Mouse (Mus musculus): Measurements from ENCODE around the gene Gm38394. TPM values are rescaled to one million over a fixed set of nuclear protein-coding genes. Genes with fewer than 3 reads are reported as not detected.
A peak's percentile ranks its signal among the peaks of the same experiment; 100 is the strongest.
"Not testable (repeated sequence)": the region's sequence is repeated elsewhere in the genome, so short reads cannot be mapped to it uniquely, and the experiment has no call there.

Gm38394 gene
- 9.1 and 16.9 TPM in 2 replicates for total RNA-seq (2017)

GRCm38 (mm10) chr1:133661203-133661933 is at the start of gene Gm38394:
Gene Gm38394, minus strand, starts transcription at chr1:133661318.
- peak; percentile 100 for ATAC-seq (ENCODE audit: extremely low read depth, insufficient number of reproducible peaks, low FRiP score, poor library complexity, severe bottlenecking)

GRCm38 (mm10) chr1:133710895-133711294 is 49.8 kb upstream of the Gm38394 start:
- ATAC-seq (ENCODE audit: extremely low read depth, insufficient number of reproducible peaks, low FRiP score, poor library complexity, severe bottlenecking) = no peak

GRCm38 (mm10) chr1:133709292-133709691 is 48.2 kb upstream of the Gm38394 start:
- ATAC-seq (ENCODE audit: extremely low read depth, insufficient number of reproducible peaks, low FRiP score, poor library complexity, severe bottlenecking) = no peak

- ATAC-seq (ENCODE audit: extremely low read depth, insufficient number of reproducible peaks, low FRiP score, poor library complexity, severe bottlenecking) = not testable (repeated sequence)
These were observed 40.7 kb upstream of the Gm38394 start for GRCm38 (mm10) chr1:133701824-133702223.

- no peak for ATAC-seq (ENCODE audit: extremely low read depth, insufficient number of reproducible peaks, low FRiP score, poor library complexity, severe bottlenecking)
These were observed 37.0 kb upstream of the Gm38394 start for GRCm38 (mm10) chr1:133697935-133698620.

- ATAC-seq (ENCODE audit: extremely low read depth, insufficient number of reproducible peaks, low FRiP score, poor library complexity, severe bottlenecking) = no peak
These were observed 34.8 kb upstream of the Gm38394 start for GRCm38 (mm10) chr1:133695901-133696300.

GRCm38 (mm10) chr1:133694876-133695275 is 33.8 kb upstream of the Gm38394 start:
- ATAC-seq (ENCODE audit: extremely low read depth, insufficient number of reproducible peaks, low FRiP score, poor library complexity, severe bottlenecking) = peak; percentile 80

GRCm38 (mm10) chr1:133694301-133694700 is 33.2 kb upstream of the Gm38394 start:
- no peak for ATAC-seq (ENCODE audit: extremely low read depth, insufficient number of reproducible peaks, low FRiP score, poor library complexity, severe bottlenecking)

- no peak for ATAC-seq (ENCODE audit: extremely low read depth, insufficient number of reproducible peaks, low FRiP score, poor library complexity, severe bottlenecking)
These were observed 32.5 kb upstream of the Gm38394 start for GRCm38 (mm10) chr1:133693536-133694114.

- no peak for ATAC-seq (ENCODE audit: extremely low read depth, insufficient number of reproducible peaks, low FRiP score, poor library complexity, severe bottlenecking)
These were observed 31.1 kb upstream of the Gm38394 start for GRCm38 (mm10) chr1:133692195-133692594.

GRCm38 (mm10) chr1:133691046-133691445 is 29.9 kb upstream of the Gm38394 start:
- ATAC-seq (ENCODE audit: extremely low read depth, insufficient number of reproducible peaks, low FRiP score, poor library complexity, severe bottlenecking) = no peak

GRCm38 (mm10) chr1:133689897-133690296 is 28.8 kb upstream of the Gm38394 start, which contains the start of gene Lax1:
Gene Lax1, minus strand, starts transcription at chr1:133690108.
- peak; percentile 74 for ATAC-seq (ENCODE audit: extremely low read depth, insufficient number of reproducible peaks, low FRiP score, poor library complexity, severe bottlenecking)

- ATAC-seq (ENCODE audit: extremely low read depth, insufficient number of reproducible peaks, low FRiP score, poor library complexity, severe bottlenecking) = no peak
These were observed 27.2 kb upstream of the Gm38394 start for GRCm38 (mm10) chr1:133688301-133688700.

- ATAC-seq (ENCODE audit: extremely low read depth, insufficient number of reproducible peaks, low FRiP score, poor library complexity, severe bottlenecking) = no peak
These were observed 24.8 kb upstream of the Gm38394 start for GRCm38 (mm10) chr1:133685749-133686519.

- ATAC-seq (ENCODE audit: extremely low read depth, insufficient number of reproducible peaks, low FRiP score, poor library complexity, severe bottlenecking) = no peak
These were observed 10.7 kb upstream of the Gm38394 start for GRCm38 (mm10) chr1:133671801-133672200.

GRCm38 (mm10) chr1:133671266-133671665 is 10.1 kb upstream of the Gm38394 start:
- ATAC-seq (ENCODE audit: extremely low read depth, insufficient number of reproducible peaks, low FRiP score, poor library complexity, severe bottlenecking) = no peak

GRCm38 (mm10) chr1:133670776-133671175 is 9.7 kb upstream of the Gm38394 start:
- no peak for ATAC-seq (ENCODE audit: extremely low read depth, insufficient number of reproducible peaks, low FRiP score, poor library complexity, severe bottlenecking)

- no peak for ATAC-seq (ENCODE audit: extremely low read depth, insufficient number of reproducible peaks, low FRiP score, poor library complexity, severe bottlenecking)
These were observed 9.1 kb upstream of the Gm38394 start for GRCm38 (mm10) chr1:133670190-133670589.

- no peak for ATAC-seq (ENCODE audit: extremely low read depth, insufficient number of reproducible peaks, low FRiP score, poor library complexity, severe bottlenecking)
These were observed 7.5 kb upstream of the Gm38394 start for GRCm38 (mm10) chr1:133668618-133669017.

Measured in neutrophil, adult 5-6 weeks (primary cell).